Mouse (Mus musculus): Measurements from ENCODE around the gene Klhdc10. TPM values are rescaled to one million over a fixed set of nuclear protein-coding genes. Genes with fewer than 3 reads are reported as not detected.

Gene Klhdc10
- polyA plus RNA-seq, 1 experiment from 2014 or later = 27.4 TPM

GRCm38 (mm10) chr6:30458626-30459025 lies 57.0 kb downstream of the Klhdc10 start:
- peaks cover 11% of the 10 kb centered on the region for H3K4me1 ChIP-seq (replicated peaks; ENCODE audit: control insufficient read depth, insufficient read depth, low read length)
- 86% methylated on average over 5 of the region's 5 CpGs for WGBS
- H3K4me2 ChIP-seq (replicated peaks; ENCODE audit: low read depth, low read length) = no peak overlapping the region
- H3K9ac ChIP-seq (ENCODE audit: low read depth, low read length) = no peak overlapping the region
- no peaks in the 10 kb centered on the region for H3K9me3 ChIP-seq (ENCODE audit: control insufficient read depth, low read length)
- DNase-seq (ENCODE audit: low spot score) = no peak
- H3K27me3 ChIP-seq (ENCODE audit: control insufficient read depth, insufficient read depth, low read length) = no peaks in the 10 kb centered on the region
- no peak for ATAC-seq (ENCODE audit: low FRiP score)
- no peak overlapping the region for H3K4me3 ChIP-seq (ENCODE audit: low read depth, low read length)
- no peak overlapping the region for H3K27ac ChIP-seq (ENCODE audit: low read depth, low read length)
- peaks cover 5% of the 10 kb centered on the region; the same call in 1 of the 2 replicates for H3K36me3 ChIP-seq (ENCODE audit: control insufficient read depth, insufficient read depth, low read length)

- H3K9ac ChIP-seq (ENCODE audit: low read depth, low read length) = peak overlapping the region; percentile 79
- ATAC-seq (ENCODE audit: low FRiP score) (no peak), DNase-seq (ENCODE audit: low spot score) (peak; percentile 20)
- 75% methylated on average over 16 of the region's 16 CpGs for WGBS
- H3K4me3 ChIP-seq (ENCODE audit: low read depth, low read length) = peak overlapping the region; percentile 40
- peaks cover 5% of the 10 kb centered on the region; the same call in 1 of the 2 replicates for H3K36me3 ChIP-seq (ENCODE audit: control insufficient read depth, insufficient read depth, low read length)
- no peaks in the 10 kb centered on the region for H3K9me3 ChIP-seq (ENCODE audit: control insufficient read depth, low read length)
- H3K27me3 ChIP-seq (ENCODE audit: control insufficient read depth, insufficient read depth, low read length) = no peaks in the 10 kb centered on the region
- H3K4me2 ChIP-seq (replicated peaks; ENCODE audit: low read depth, low read length) = peak overlapping the region; percentile 66
- no peak overlapping the region; the same call in 1 of the 2 replicates for H3K27ac ChIP-seq (ENCODE audit: low read depth, low read length)
- peaks cover 11% of the 10 kb centered on the region for H3K4me1 ChIP-seq (replicated peaks; ENCODE audit: control insufficient read depth, insufficient read depth, low read length)
Observed at GRCm38 (mm10) chr6:30459056-30459747, 57.5 kb downstream of the Klhdc10 start.

- H3K27ac ChIP-seq (ENCODE audit: low read depth, low read length) = peak overlapping the region; percentile 89
- ATAC-seq (ENCODE audit: low FRiP score) = peak; percentile 45
- DNase-seq (ENCODE audit: low spot score) = peak; percentile 90
- WGBS = 5% methylated on average over 40 of the region's 40 CpGs
- peak overlapping the region; percentile 66 for H3K4me2 ChIP-seq (replicated peaks; ENCODE audit: low read depth, low read length)
- H3K9me3 ChIP-seq (ENCODE audit: control insufficient read depth, low read length) = no peaks in the 10 kb centered on the region
- H3K4me3 ChIP-seq (ENCODE audit: low read depth, low read length) = peak overlapping the region; percentile 40
- peak overlapping the region; percentile 79 for H3K9ac ChIP-seq (ENCODE audit: low read depth, low read length)
- peaks cover 2% of the 10 kb centered on the region; the same call in 1 of the 2 replicates for H3K36me3 ChIP-seq (ENCODE audit: control insufficient read depth, insufficient read depth, low read length)
- no peaks in the 10 kb centered on the region for H3K27me3 ChIP-seq (ENCODE audit: control insufficient read depth, insufficient read depth, low read length)
- H3K4me1 ChIP-seq (replicated peaks; ENCODE audit: control insufficient read depth, insufficient read depth, low read length) = peaks cover 11% of the 10 kb centered on the region
Observed at GRCm38 (mm10) chr6:30459811-30460749, 58.4 kb downstream of the Klhdc10 start.

GRCm38 (mm10) chr6:30460750-30461446 lies 59.2 kb downstream of the Klhdc10 start:
- Histone ChIP-seq H3K9me3 (ENCODE audit: control insufficient read depth, low read length) (no peaks in the 10 kb centered on the region), H3K27me3 (ENCODE audit: control insufficient read depth, insufficient read depth, low read length) (no peaks in the 10 kb centered on the region), H3K4me2 (replicated peaks; ENCODE audit: low read depth, low read length) (peak overlapping the region; percentile 66; the same call in 1 of the 2 replicates), H3K36me3 (ENCODE audit: control insufficient read depth, insufficient read depth, low read length) (no peaks in the 10 kb centered on the region), H3K9ac (ENCODE audit: low read depth, low read length) (peak overlapping the region; percentile 79), H3K27ac (ENCODE audit: low read depth, low read length) (peak overlapping the region; percentile 89), H3K4me1 (replicated peaks; ENCODE audit: control insufficient read depth, insufficient read depth, low read length) (peaks cover 11% of the 10 kb centered on the region), H3K4me3 (ENCODE audit: low read depth, low read length) (no peak overlapping the region)
- DNase-seq (ENCODE audit: low spot score) = peak; percentile 89
- ATAC-seq (ENCODE audit: low FRiP score) = peak; percentile 91
- 17% methylated on average over 19 of the region's 19 CpGs for WGBS

GRCm38 (mm10) chr6:30461755-30462344 lies 60.2 kb downstream of the Klhdc10 start:
- no peak for ATAC-seq (ENCODE audit: low FRiP score)
- Histone ChIP-seq H3K4me1 (replicated peaks; ENCODE audit: control insufficient read depth, insufficient read depth, low read length) (peaks cover 11% of the 10 kb centered on the region), H3K36me3 (ENCODE audit: control insufficient read depth, insufficient read depth, low read length) (no peaks in the 10 kb centered on the region), H3K4me3 (ENCODE audit: low read depth, low read length) (no peak overlapping the region), H3K4me2 (replicated peaks; ENCODE audit: low read depth, low read length) (no peak overlapping the region), H3K27me3 (ENCODE audit: control insufficient read depth, insufficient read depth, low read length) (no peaks in the 10 kb centered on the region), H3K9ac (ENCODE audit: low read depth, low read length) (no peak overlapping the region), H3K9me3 (ENCODE audit: control insufficient read depth, low read length) (no peaks in the 10 kb centered on the region), H3K27ac (ENCODE audit: low read depth, low read length) (no peak overlapping the region)
- no peak for DNase-seq (ENCODE audit: low spot score)
- 87% methylated on average over 13 of the region's 13 CpGs for WGBS

- Histone ChIP-seq H3K4me1 (replicated peaks; ENCODE audit: control insufficient read depth, insufficient read depth, low read length) (peaks cover 11% of the 10 kb centered on the region), H3K36me3 (ENCODE audit: control insufficient read depth, insufficient read depth, low read length) (no peaks in the 10 kb centered on the region), H3K27me3 (ENCODE audit: control insufficient read depth, insufficient read depth, low read length) (no peaks in the 10 kb centered on the region), H3K4me2 (replicated peaks; ENCODE audit: low read depth, low read length) (no peak overlapping the region), H3K9me3 (ENCODE audit: control insufficient read depth, low read length) (no peaks in the 10 kb centered on the region), H3K9ac (ENCODE audit: low read depth, low read length) (no peak overlapping the region), H3K4me3 (ENCODE audit: low read depth, low read length) (no peak overlapping the region), H3K27ac (ENCODE audit: low read depth, low read length) (no peak overlapping the region)
- ATAC-seq (ENCODE audit: low FRiP score) (no peak), DNase-seq (ENCODE audit: low spot score) (no peak)
- 50% methylated on average over 7 of the region's 7 CpGs for WGBS
Observed at GRCm38 (mm10) chr6:30462822-30463221, 61.2 kb downstream of the Klhdc10 start.

- 86% methylated on average over 11 of the region's 11 CpGs for WGBS
- no peaks in the 10 kb centered on the region for H3K9me3 ChIP-seq (ENCODE audit: control insufficient read depth, low read length)
Observed at GRCm38 (mm10) chr6:30465586-30465985, 63.9 kb downstream of the Klhdc10 start.

GRCm38 (mm10) chr6:30468058-30468457 lies 66.4 kb downstream of the Klhdc10 start:
- DNase-seq (ENCODE audit: low spot score) (no peak), ATAC-seq (ENCODE audit: low FRiP score) (no peak)
- Histone ChIP-seq H3K27ac (ENCODE audit: low read depth, low read length) (no peak overlapping the region), H3K9me3 (ENCODE audit: control insufficient read depth, low read length) (no peaks in the 10 kb centered on the region), H3K36me3 (ENCODE audit: control insufficient read depth, insufficient read depth, low read length) (no peaks in the 10 kb centered on the region), H3K27me3 (ENCODE audit: control insufficient read depth, insufficient read depth, low read length) (no peaks in the 10 kb centered on the region), H3K9ac (ENCODE audit: low read depth, low read length) (no peak overlapping the region), H3K4me2 (replicated peaks; ENCODE audit: low read depth, low read length) (no peak overlapping the region), H3K4me3 (ENCODE audit: low read depth, low read length) (no peak overlapping the region), H3K4me1 (replicated peaks; ENCODE audit: control insufficient read depth, insufficient read depth, low read length) (no peaks in the 10 kb centered on the region)
- WGBS = 81% methylated on average over 1 of the region's 1 CpGs

More at GRCm38 (mm10) chr6:30465586-30465985, 63.9 kb downstream of the Klhdc10 start:
- Histone ChIP-seq H3K36me3 (ENCODE audit: control insufficient read depth, insufficient read depth, low read length) (no peaks in the 10 kb centered on the region), H3K4me1 (replicated peaks; ENCODE audit: control insufficient read depth, insufficient read depth, low read length) (peaks cover 6% of the 10 kb centered on the region), H3K4me3 (ENCODE audit: low read depth, low read length) (no peak overlapping the region), H3K27ac (ENCODE audit: low read depth, low read length) (no peak overlapping the region), H3K4me2 (replicated peaks; ENCODE audit: low read depth, low read length) (no peak overlapping the region), H3K27me3 (ENCODE audit: control insufficient read depth, insufficient read depth, low read length) (no peaks in the 10 kb centered on the region), H3K9ac (ENCODE audit: low read depth, low read length) (no peak overlapping the region)
- ATAC-seq (ENCODE audit: low FRiP score) (no peak), DNase-seq (ENCODE audit: low spot score) (no peak)
